Mouse (Mus musculus): ENCODE measurements around the gene Gm3402.
A peak's percentile ranks its signal among the peaks of the same experiment; 100 is the strongest.
"Not testable (repeated sequence)": the region's sequence is repeated elsewhere in the genome, so short reads cannot be mapped to it uniquely, and the experiment has no call there.

The Gm3402 gene

DNA sequence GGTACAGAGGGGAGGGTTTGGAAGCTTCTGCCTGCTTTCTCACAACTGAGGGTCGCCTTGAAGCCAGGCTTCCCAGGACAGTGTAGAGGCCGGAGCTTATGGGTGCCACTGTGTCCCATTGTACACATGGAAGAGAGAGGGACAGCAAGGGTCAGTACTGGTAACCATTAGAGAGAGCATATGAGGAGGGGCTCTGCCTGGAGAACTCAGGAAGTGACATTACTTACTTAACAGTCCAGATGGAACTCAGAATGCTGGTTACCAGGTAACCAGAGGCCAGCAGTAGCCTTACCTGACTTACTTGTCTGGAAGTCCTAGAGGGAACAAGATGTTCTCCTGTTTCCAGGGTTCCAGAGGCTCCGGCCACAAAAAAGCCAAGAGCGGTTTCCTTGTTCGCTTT, at the start of gene Gm3402:
TSS of gene Gm3402 (plus strand) at position 301 of the 400 bp plus-strand sequence.
- DNase-seq: not testable (repeated sequence)

DNA sequence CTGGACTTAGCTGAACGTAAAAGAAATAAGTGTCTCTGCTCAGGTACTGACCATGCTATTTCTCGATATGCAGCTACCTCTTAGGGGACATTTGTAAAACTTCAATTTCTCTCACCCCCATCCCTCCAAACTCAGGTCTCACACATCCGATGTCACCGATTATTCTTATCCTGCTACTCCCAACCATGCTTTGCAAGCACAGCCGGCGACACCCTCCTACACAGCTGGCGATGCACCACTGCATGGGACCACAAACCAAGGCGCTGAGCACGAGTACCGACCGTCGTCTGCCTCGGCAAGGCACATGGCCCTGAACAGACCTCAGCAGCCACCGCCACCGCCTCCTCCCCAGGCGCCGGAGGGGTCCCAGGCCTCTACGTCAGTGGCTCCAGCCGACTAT, 47.3 kb upstream of the Gm3402 start:
- DNase-seq: no peak

DNA sequence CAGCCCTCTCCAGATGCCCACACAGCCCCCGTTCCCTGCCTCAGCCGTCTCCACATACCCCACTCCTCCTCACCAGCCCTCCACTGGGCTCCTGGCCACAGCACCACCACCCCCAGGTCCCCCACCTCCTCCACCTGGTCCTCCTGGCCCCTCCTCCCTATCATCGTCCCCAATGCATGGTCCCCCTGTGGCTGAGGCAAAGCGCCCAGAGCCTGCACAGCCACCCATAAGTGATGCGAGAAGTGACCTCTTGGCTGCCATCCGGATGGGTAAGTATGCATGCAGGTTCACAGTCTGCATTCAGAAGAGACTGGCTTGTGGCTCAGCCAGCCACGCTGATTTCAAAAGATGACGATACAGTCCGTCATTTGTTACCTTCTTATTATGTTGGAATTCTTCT, 45.6 kb upstream of the Gm3402 start:
- DNase-seq: no peak

DNA sequence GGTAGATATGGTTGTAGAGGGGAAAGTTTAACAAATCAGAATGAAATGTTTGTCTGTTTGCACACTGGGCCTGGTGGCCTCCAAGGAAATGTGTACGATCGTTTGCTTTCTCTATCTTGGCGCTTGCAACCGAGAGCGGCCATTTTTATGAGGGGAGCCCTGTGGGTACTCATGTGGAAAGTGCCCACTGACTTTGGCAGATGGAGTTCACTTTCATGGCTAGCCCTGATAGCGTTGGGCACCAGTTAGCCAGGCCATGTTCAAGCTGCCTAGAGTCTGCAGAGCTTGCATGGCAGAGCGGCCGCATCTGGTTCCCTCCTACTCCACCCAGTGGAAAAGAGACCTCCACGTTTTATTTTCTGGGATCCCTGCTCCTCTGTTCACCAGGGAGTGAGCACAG, 43.1 kb upstream of the Gm3402 start:
- no peak for DNase-seq

DNA sequence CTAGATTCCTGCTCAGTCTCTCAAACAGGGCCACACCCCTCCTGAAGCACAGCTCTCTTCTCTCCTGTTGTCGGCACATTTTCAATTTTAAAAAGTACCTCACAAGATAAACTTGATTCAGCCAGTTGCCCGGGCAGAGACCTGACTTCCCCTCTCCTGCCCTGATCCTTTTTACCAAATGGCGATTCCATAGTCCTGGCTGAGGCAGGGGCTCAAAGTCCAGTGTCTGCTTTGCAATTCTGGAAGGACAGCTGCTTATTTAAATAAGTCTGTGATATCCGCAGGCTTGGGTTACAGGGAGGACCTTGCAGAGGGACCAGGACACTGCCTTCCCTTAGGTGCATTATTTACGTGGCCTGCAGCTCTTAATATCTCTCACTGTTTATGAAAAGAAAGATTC, 42.6 kb upstream of the Gm3402 start:
- no peak for DNase-seq

DNA sequence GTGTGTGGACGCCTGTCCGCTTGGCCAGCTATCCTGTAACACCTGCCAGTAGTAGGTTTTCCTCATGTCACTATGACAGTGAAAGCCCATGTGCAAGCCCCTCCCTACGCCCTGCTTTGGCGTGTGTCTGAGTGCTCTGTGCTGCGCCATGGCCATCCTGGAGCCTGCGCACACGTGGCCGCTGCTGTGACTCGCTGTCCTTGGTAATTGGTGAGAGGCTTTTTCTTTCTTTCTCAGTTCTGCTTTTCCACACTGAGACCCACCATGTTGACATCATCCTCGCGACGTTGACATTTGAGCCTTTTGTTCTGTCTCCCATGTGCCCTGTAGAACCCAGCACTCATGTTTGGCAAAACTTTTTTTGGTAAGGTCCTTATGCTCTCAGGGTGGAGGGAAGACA, 42.1 kb upstream of the Gm3402 start:
- no peak for DNase-seq

DNA sequence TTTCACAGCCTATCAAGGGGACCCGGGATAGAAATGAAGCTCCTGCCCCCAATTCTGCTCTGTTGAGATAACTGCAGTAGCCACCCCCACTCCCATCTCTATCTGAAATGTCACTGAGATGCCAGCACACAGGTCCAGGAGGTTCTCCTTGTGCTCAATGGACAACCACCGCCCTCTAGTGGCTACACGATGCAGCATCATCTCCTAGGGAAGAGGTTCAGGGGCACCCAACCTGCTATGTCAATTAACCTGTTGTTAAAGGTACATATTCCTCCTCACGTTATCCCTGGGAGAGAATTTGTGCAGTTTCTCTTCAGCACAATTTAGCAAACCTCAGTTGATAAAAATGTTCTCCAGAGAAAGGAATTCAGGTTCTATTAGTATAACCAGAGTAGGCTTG, 34.4 kb upstream of the Gm3402 start:
- DNase-seq: peak; percentile 42

DNA sequence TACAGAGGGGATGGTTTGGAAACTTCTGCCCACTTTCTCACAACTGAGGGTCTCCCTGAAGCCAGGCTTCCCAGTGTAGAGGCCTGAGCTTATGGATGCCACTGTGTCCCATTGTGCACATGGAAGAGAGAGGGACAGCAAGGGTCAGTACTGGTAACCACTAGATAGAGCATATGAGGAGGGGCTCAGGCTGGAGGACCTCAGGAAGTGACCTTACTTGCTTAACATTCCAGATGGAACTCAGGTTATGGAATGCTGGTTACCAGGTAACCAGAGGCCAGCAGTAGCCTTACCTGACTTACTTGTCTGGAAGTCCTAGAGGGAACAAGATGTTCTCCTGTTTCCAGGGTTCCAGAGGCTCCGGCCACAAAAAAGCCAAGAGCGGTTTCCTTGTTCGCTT, 32.3 kb upstream of the Gm3402 start, which contains the start of gene Gm6408:
TSS of gene Gm6408 (plus strand) at position 301 of the 400 bp plus-strand sequence.
- not testable (repeated sequence) for DNase-seq

DNA sequence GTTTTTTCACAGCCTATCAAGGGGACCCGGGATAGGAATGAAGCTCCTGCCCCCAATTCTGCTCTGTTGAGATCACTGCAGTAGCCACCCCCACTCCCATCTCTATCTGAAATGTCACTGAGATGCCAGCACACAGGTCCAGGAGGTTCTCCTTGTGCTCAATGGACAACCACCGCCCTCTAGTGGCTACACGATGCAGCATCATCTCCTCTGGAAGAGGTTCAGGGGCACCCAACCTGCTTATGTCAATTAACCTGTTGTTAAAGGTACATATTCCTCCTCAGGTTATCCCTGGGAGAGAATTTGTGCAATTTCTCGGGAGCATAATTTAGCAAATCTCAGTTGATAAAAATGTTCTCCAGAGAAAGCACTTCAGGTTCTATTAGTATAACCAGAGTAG, 25.0 kb upstream of the Gm3402 start:
- DNase-seq: peak; percentile 14

DNA sequence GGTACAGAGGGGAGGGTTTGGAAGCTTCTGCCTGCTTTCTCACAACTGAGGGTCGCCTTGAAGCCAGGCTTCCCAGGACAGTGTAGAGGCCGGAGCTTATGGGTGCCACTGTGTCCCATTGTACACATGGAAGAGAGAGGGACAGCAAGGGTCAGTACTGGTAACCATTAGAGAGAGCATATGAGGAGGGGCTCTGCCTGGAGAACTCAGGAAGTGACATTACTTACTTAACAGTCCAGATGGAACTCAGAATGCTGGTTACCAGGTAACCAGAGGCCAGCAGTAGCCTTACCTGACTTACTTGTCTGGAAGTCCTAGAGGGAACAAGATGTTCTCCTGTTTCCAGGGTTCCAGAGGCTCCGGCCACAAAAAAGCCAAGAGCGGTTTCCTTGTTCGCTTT, 22.9 kb upstream of the Gm3402 start, which contains the start of gene Gm6370:
TSS of gene Gm6370 (plus strand) at position 301 of the 400 bp plus-strand sequence.
- DNase-seq: not testable (repeated sequence)

DNA sequence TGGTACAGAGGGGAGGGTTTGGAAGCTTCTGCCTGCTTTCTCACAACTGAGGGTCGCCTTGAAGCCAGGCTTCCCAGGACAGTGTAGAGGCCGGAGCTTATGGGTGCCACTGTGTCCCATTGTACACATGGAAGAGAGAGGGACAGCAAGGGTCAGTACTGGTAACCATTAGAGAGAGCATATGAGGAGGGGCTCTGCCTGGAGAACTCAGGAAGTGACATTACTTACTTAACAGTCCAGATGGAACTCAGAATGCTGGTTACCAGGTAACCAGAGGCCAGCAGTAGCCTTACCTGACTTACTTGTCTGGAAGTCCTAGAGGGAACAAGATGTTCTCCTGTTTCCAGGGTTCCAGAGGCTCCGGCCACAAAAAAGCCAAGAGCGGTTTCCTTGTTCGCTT, 11.8 kb upstream of the Gm3402 start, which contains the start of gene 4930449I24Rik:
TSS of gene 4930449I24Rik (plus strand) at position 301 of the 400 bp plus-strand sequence.
- DNase-seq: not testable (repeated sequence)

DNA sequence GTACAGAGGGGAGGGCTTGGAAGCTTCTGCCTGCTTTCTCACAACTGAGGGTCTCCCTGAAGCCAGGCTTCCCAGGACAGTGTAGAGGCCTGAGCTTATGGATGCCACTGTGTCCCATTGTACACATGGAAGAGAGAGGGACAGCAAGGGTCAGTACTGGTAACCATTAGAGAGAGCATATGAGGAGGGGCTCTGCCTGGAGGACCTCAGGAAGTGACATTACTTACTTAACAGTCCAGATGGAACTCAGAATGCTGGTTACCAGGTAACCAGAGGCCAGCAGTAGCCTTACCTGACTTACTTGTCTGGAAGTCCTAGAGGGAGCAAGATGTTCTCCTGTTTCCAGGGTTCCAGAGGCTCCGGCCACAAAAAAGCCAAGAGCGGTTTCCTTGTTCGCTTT, 11.6 kb downstream of the Gm3402 start, which contains the start of gene Gm3404:
TSS of gene Gm3404 (plus strand) at position 301 of the 400 bp plus-strand sequence.
- DNase-seq: not testable (repeated sequence)

DNA sequence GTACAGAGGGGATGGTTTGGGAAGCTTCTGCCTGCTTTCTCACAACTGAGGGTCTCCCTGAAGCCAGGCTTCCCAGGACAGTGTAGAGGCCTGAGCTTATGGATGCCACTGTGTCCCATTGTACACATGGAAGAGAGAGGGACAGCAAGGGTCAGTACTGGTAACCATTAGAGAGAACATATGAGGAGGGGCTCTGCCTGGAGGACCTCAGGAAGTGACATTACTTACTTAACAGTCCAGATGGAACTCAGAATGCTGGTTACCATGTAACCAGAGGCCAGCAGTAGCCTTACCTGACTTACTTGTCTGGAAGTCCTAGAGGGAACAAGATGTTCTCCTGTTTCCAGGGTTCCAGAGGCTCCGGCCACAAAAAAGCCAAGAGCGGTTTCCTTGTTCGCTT, 23.4 kb downstream of the Gm3402 start, which contains the start of gene Gm3409:
TSS of gene Gm3409 (plus strand) at position 301 of the 400 bp plus-strand sequence.
- DNase-seq: not testable (repeated sequence)

DNA sequence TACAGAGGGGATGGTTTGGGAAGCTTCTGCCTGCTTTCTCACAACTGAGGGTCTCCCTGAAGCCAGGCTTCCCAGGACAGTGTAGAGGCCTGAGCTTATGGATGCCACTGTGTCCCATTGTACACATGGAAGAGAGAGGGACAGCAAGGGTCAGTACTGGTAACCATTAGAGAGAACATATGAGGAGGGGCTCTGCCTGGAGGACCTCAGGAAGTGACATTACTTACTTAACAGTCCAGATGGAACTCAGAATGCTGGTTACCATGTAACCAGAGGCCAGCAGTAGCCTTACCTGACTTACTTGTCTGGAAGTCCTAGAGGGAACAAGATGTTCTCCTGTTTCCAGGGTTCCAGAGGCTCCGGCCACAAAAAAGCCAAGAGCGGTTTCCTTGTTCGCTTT, 41.9 kb downstream of the Gm3402 start, which contains the start of gene Gm3415:
TSS of gene Gm3415 (plus strand) at position 301 of the 400 bp plus-strand sequence.
- not testable (repeated sequence) for DNase-seq

DNA sequence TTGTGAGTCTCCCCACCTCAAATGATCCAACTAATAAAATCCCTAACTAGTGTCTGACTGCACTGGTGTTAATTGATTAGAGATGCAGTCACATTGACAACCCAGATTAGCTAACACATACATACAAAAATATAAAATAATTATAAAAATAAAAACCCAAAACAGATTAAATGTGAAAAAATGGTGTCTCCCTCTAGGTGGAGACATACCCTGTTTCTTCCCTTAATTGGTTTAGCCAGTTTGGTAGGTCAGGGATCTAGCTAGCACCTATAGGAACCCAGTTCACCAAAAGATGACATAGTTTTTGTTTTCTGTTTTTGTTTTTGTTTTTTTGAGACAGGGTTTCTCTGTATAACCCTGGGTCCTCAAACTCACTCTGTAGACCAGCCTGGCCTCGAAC, 50.3 kb downstream of the Gm3402 start:
- no peak for DNase-seq
